Mouse (Mus musculus) erythroid progenitor cell, adult 5-6 weeks (primary cell): ENCODE data around the gene Rhox4d. TPM values are rescaled to one million over a fixed set of nuclear protein-coding genes. Genes with fewer than 3 reads are reported as not detected.
"Not testable (repeated sequence)": the region's sequence is repeated elsewhere in the genome, so short reads cannot be mapped to it uniquely, and the experiment has no call there.

Experiments
- ATAC-seq: replicated peaks from 2 replicates; pipeline ENCODE4 v1.8.0; 2016; ENCODE audit warnings: moderate number of reproducible peaks, mild to moderate bottlenecking, moderate TSS enrichment, inconsistent platforms; ENCODE audit not compliant: poor library complexity, low FRiP score, severe bottlenecking
- total RNA-seq, 2 experiments: library from RNA; stranded (forward) in 1 of 2; stranded (reverse) in 1 of 2; fragments of 150-400 nt in 1 of 2; fragments of 186-747, 209-891 nt in 1 of 2; gene quantifications; 2 replicates each; pipeline versions ENCODE4 v1.2.3 to v1.2.4; 2015 to 2017; ENCODE audit warnings: low replicate concordance in 2 of 2

The Rhox4d gene
- total RNA-seq (2015; ENCODE audit: low replicate concordance) (not detected in 2 replicates), total RNA-seq (2017; ENCODE audit: low replicate concordance) (not detected in 2 replicates)

GRCm38 (mm10) chrX:37514059-37514458 lies at the start of gene Rhox4d:
Gene Rhox4d, plus strand, starts transcription at chrX:37514359.
- ATAC-seq, result not testable (repeated sequence)

DNA sequence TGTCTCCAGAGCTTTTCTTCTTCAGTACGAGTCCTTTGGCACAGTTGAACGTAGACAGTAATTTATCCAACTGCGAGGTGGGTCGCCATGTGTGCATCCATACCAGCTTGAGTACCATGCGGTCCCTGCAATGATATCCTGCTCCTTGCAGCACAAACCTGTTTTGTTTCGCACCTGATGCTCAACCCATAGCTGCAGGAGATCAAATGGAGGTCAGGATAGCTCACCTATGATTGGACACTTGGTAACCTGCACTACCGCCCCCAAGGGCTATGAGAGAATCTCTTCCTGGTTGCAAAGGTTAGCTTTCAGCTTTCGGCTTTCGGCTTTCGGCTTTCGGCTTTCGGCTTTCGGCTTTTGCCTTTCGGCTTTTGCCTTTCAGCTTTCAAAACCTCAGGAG lies 34.1 kb upstream of the Rhox4d start, which contains the start of gene Rhox4c:
TSS of gene Rhox4c (plus strand) at position 301 of the 400 bp plus-strand sequence.
- not testable (repeated sequence) for ATAC-seq

DNA sequence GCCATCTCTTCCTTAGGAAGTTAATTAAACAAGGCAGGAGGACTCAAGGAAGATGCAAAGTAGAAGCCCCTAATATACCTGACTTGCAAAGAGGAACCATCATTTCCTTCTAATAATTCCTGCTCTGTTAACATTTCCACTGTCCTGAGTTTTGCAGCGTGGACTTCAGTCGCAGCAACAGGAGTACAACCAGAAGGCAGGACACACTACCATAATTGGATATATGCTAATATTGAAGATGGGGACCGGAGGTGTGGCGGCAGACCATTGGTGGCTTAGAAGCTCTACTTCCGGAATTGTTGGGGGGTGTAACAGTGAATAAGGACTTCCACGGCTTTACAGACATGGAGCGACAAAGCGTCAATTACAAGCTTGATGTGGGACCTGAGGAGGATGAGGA lies 16.0 kb downstream of the Rhox4d start, which contains the start of gene Rhox2e:
TSS of gene Rhox2e (plus strand) at position 301 of the 400 bp plus-strand sequence.
- not testable (repeated sequence) for ATAC-seq

DNA sequence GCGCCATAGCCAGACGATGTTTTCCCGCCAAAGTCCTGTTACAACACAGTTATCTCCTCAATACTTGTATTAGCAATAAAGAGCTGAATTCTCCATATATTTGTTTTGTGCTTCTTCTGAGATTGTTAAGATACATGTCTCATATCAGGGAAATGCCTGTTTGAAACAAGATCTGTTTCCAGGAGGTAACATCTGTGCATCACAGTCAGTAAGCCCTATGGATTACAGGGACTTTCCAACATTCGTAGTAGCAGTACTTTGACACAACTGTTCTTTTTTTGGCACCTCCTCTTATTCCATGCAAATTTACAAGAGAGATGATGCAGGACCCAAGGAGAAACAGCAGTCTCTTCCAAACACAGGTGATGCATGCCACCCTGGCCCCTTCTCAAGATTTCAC lies 27.6 kb downstream of the Rhox4d start, which contains the start of gene Rhox3e:
TSS of gene Rhox3e (plus strand) at position 301 of the 400 bp plus-strand sequence.
- not testable (repeated sequence) for ATAC-seq

- not testable (repeated sequence) for ATAC-seq
Measured at GRCm38 (mm10) chrX:37557112-37557511, 43.0 kb downstream of the Rhox4d start, which contains the start of gene Rhox4e. Gene Rhox4e, plus strand, starts transcription at chrX:37557412.

Other genes with a start within 250 kb of the Rhox4d start
- gene Rhox4a, start 249.0 kb upstream of the Rhox4d start, total RNA-seq (2015; ENCODE audit: low replicate concordance), result not detected in 2 replicates
- gene Rhox4a, start 249.0 kb upstream of the Rhox4d start, total RNA-seq (2017; ENCODE audit: low replicate concordance), result not detected in 2 replicates
- gene Rhox3a2, start 134.3 kb upstream of the Rhox4d start, total RNA-seq (2015; ENCODE audit: low replicate concordance), result not detected in 2 replicates
- not detected in 2 replicates for gene Rhox3a2, start 134.3 kb upstream of the Rhox4d start, total RNA-seq (2017; ENCODE audit: low replicate concordance)
- gene Rhox4a2, start 123.5 kb upstream of the Rhox4d start, total RNA-seq (2015; ENCODE audit: low replicate concordance), result not detected in 2 replicates
- gene Rhox4a2, start 123.5 kb upstream of the Rhox4d start, total RNA-seq (2017; ENCODE audit: low replicate concordance), result not detected in 2 replicates
- not detected in 2 replicates for gene Rhox2b, start 102.3 kb upstream of the Rhox4d start, total RNA-seq (2015; ENCODE audit: low replicate concordance)
- not detected in 2 replicates for gene Rhox2b, start 102.3 kb upstream of the Rhox4d start, total RNA-seq (2017; ENCODE audit: low replicate concordance)
- gene Rhox4b, start 81.9 kb upstream of the Rhox4d start, total RNA-seq (2015; ENCODE audit: low replicate concordance), result not detected in 2 replicates
- not detected in 2 replicates for gene Rhox4b, start 81.9 kb upstream of the Rhox4d start, total RNA-seq (2017; ENCODE audit: low replicate concordance)
- gene Rhox2c, start 60.7 kb upstream of the Rhox4d start, total RNA-seq (2015; ENCODE audit: low replicate concordance), result not detected in 2 replicates
- not detected in 2 replicates for gene Rhox2c, start 60.7 kb upstream of the Rhox4d start, total RNA-seq (2017; ENCODE audit: low replicate concordance)
- gene Rhox3c, start 55.8 kb upstream of the Rhox4d start, total RNA-seq (2015; ENCODE audit: low replicate concordance), result not detected in 2 replicates
- not detected in 2 replicates for gene Rhox3c, start 55.8 kb upstream of the Rhox4d start, total RNA-seq (2017; ENCODE audit: low replicate concordance)
- gene Rhox4c, start 34.0 kb upstream of the Rhox4d start, total RNA-seq (2015; ENCODE audit: low replicate concordance), result not detected in 2 replicates
- not detected in 2 replicates for gene Rhox4c, start 34.0 kb upstream of the Rhox4d start, total RNA-seq (2017; ENCODE audit: low replicate concordance)
- not detected in 2 replicates for gene Rhox2d, start 20.9 kb upstream of the Rhox4d start, total RNA-seq (2015; ENCODE audit: low replicate concordance)
- gene Rhox2d, start 20.9 kb upstream of the Rhox4d start, total RNA-seq (2017; ENCODE audit: low replicate concordance), result not detected in 2 replicates
- not detected in 2 replicates for gene Rhox2e, start 16.1 kb downstream of the Rhox4d start, total RNA-seq (2015; ENCODE audit: low replicate concordance)
- gene Rhox2e, start 16.1 kb downstream of the Rhox4d start, total RNA-seq (2017; ENCODE audit: low replicate concordance), result not detected in 2 replicates
- gene Rhox3e, start 27.7 kb downstream of the Rhox4d start, total RNA-seq (2015; ENCODE audit: low replicate concordance), result not detected in 2 replicates
- not detected in 2 replicates for gene Rhox3e, start 27.7 kb downstream of the Rhox4d start, total RNA-seq (2017; ENCODE audit: low replicate concordance)
- not detected in 2 replicates for gene Rhox4e, start 43.1 kb downstream of the Rhox4d start, total RNA-seq (2015; ENCODE audit: low replicate concordance)
- not detected in 2 replicates for gene Rhox4e, start 43.1 kb downstream of the Rhox4d start, total RNA-seq (2017; ENCODE audit: low replicate concordance)
- not detected in 2 replicates for gene Rhox2f, start 57.0 kb downstream of the Rhox4d start, total RNA-seq (2015; ENCODE audit: low replicate concordance)
- not detected in 2 replicates for gene Rhox2f, start 57.0 kb downstream of the Rhox4d start, total RNA-seq (2017; ENCODE audit: low replicate concordance)
- not detected in 2 replicates for gene Rhox3f, start 66.6 kb downstream of the Rhox4d start, total RNA-seq (2015; ENCODE audit: low replicate concordance)
- not detected in 2 replicates for gene Rhox3f, start 66.6 kb downstream of the Rhox4d start, total RNA-seq (2017; ENCODE audit: low replicate concordance)
- not detected in 2 replicates for gene Rhox4f, start 93.3 kb downstream of the Rhox4d start, total RNA-seq (2015; ENCODE audit: low replicate concordance)
- not detected in 2 replicates for gene Rhox4f, start 93.3 kb downstream of the Rhox4d start, total RNA-seq (2017; ENCODE audit: low replicate concordance)
- gene Rhox3g, start 114.3 kb downstream of the Rhox4d start, total RNA-seq (2015; ENCODE audit: low replicate concordance), result not detected in 2 replicates
- gene Rhox3g, start 114.3 kb downstream of the Rhox4d start, total RNA-seq (2017; ENCODE audit: low replicate concordance), result not detected in 2 replicates
- gene Rhox2g, start 129.1 kb downstream of the Rhox4d start, total RNA-seq (2015; ENCODE audit: low replicate concordance), result not detected in 2 replicates
- gene Rhox2g, start 129.1 kb downstream of the Rhox4d start, total RNA-seq (2017; ENCODE audit: low replicate concordance), result not detected in 2 replicates
- not detected in 2 replicates for gene Rhox4g, start 137.0 kb downstream of the Rhox4d start, total RNA-seq (2015; ENCODE audit: low replicate concordance)
- gene Rhox4g, start 137.0 kb downstream of the Rhox4d start, total RNA-seq (2017; ENCODE audit: low replicate concordance), result not detected in 2 replicates
- not detected in 2 replicates for gene Rhox3h, start 154.4 kb downstream of the Rhox4d start, total RNA-seq (2015; ENCODE audit: low replicate concordance)
- not detected in 2 replicates for gene Rhox3h, start 154.4 kb downstream of the Rhox4d start, total RNA-seq (2017; ENCODE audit: low replicate concordance)
- not detected in 2 replicates for gene Rhox2h, start 158.9 kb downstream of the Rhox4d start, total RNA-seq (2015; ENCODE audit: low replicate concordance)
- not detected in 2 replicates for gene Rhox2h, start 158.9 kb downstream of the Rhox4d start, total RNA-seq (2017; ENCODE audit: low replicate concordance)